Mouse (Mus musculus): ENCODE measurements around the gene Gm14399. TPM values are rescaled to one million over a fixed set of nuclear protein-coding genes. Genes with fewer than 3 reads are reported as not detected.
"Not testable (repeated sequence)": the region's sequence is repeated elsewhere in the genome, so short reads cannot be mapped to it uniquely, and the experiment has no call there.

Gm14399 gene
- total RNA-seq (2012; rRNA removed) (0.33 and 1.1 TPM in 2 replicates), polyA plus RNA-seq (2012; ENCODE audit: insufficient read depth in 1 of 2, insufficient read length in 2 of 2, low read depth in 1 of 2, low replicate concordance in 2 of 2, missing spikeins in 1 of 2) (1,000 to 10,000 TPM in 1 of 2 experiments, 1 to 10 TPM in 1; 1.1 to 2,404 TPM)

DNA sequence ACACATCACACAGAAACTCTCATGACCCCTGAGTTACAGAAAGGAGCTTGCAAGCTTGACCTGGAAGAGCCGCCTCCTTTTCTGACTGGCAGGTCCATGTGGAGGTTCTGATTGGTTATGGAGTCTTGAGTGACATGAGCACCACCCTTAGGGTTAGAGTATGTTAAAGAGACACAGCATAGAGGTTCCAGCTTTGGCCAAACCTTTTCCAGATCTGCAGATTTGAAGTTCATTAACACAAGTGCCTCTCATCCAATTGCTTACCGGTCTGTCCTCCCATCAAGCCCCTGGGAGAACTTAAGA is at the start of gene Gm14399:
TSS of gene Gm14399 (minus strand) at position 20 of the 303 bp plus-strand sequence.
- not testable (repeated sequence) for DNase-seq (ENCODE audit: low read depth, low spot score); H3K9ac ChIP-seq (ENCODE audit: control insufficient read depth, low read depth, low read length, poor library complexity, severe bottlenecking); H3K27me3 ChIP-seq (ENCODE audit: control insufficient read depth in 1 of 2, insufficient read depth in 2 of 2, low read length in 2 of 2)

DNA sequence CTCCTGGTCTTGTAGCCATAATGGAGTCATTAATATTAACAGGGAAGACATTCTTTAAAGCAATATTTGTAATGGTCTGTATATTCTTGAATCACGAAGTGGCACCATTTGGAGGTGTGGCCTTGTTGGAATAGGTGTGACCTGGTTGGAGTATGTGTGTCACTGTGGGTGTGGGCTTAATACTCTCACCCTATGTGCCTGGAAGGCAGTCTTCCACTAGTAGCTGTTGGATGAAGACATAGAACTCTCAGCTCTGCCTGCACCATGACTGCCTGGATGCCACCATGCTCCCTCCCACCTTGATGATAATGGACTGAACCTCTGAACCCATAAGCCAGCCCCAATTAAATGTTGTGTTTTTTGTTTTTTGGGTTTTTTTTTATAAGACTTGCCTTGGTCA is 37.2 kb upstream of the Gm14399 start:
- H3K27me3 ChIP-seq (ENCODE audit: control insufficient read depth in 1 of 2, insufficient read depth in 2 of 2, low read length in 2 of 2); H3K9me3 ChIP-seq (replicated peaks; ENCODE audit: insufficient read depth, low read length); H3K36me3 ChIP-seq (ENCODE audit: control insufficient read depth in 1 of 2, insufficient read depth in 2 of 2, low read length in 2 of 2); H3K4me1 ChIP-seq (ENCODE audit: control insufficient read depth in 1 of 2, insufficient read depth in 2 of 2, low read length in 2 of 2); H3K4me3 ChIP-seq (ENCODE audit: control insufficient read depth in 1 of 2, insufficient read depth in 1 of 2, low read depth in 2 of 2, low read length in 2 of 2); H3K27ac ChIP-seq (ENCODE audit: control insufficient read depth, low read depth, low read length); H3K79me2 ChIP-seq (ENCODE audit: control insufficient read depth, insufficient read depth, low read length, poor library complexity); DNase-seq (ENCODE audit: low read depth, low spot score); H3K9ac ChIP-seq (ENCODE audit: control insufficient read depth, low read depth, low read length, poor library complexity, severe bottlenecking): not testable (repeated sequence)

More for the DNA sequence above, at the start of gene Gm14399:
- not testable (repeated sequence) for H3K4me3 ChIP-seq (ENCODE audit: control insufficient read depth in 1 of 2, insufficient read depth in 1 of 2, low read depth in 2 of 2, low read length in 2 of 2); H3K27ac ChIP-seq (ENCODE audit: control insufficient read depth, low read depth, low read length); H3K4me1 ChIP-seq (ENCODE audit: control insufficient read depth in 1 of 2, insufficient read depth in 2 of 2, low read length in 2 of 2); H3K79me2 ChIP-seq (ENCODE audit: control insufficient read depth, insufficient read depth, low read length, poor library complexity); H3K9me3 ChIP-seq (replicated peaks; ENCODE audit: insufficient read depth, low read length); H3K36me3 ChIP-seq (ENCODE audit: control insufficient read depth in 1 of 2, insufficient read depth in 2 of 2, low read length in 2 of 2)

DNA sequence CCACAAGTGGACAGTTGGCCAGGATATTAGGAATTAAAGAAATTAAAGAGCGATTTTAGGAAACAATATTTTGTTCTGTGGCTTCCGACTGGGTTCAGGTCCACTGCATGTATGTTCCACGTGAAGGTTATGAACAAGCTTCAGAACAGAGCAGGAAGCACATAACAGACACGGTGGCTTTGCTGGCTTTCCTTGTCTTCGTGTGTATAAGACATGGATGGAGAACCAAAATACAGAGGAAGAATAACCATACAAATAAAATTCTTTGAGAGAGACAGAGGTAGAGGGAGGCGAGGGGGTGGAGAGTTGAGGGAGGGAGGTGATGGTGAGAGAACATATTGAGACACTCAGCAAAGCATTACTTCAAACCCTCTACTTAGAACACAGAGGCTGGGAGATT is 34.5 kb upstream of the Gm14399 start:
- Histone ChIP-seq H3K9me3 (replicated peaks; ENCODE audit: insufficient read depth, low read length) (no peaks in the 10 kb centered on the region), H3K36me3 (ENCODE audit: control insufficient read depth in 1 of 2, insufficient read depth in 2 of 2, low read length in 2 of 2) (no peaks in the 10 kb centered on the region), H3K4me1 (ENCODE audit: control insufficient read depth in 1 of 2, insufficient read depth in 2 of 2, low read length in 2 of 2) (no peaks in the 10 kb centered on the region), H3K27ac (ENCODE audit: control insufficient read depth, low read depth, low read length) (no peak overlapping the region), H3K9ac (ENCODE audit: control insufficient read depth, low read depth, low read length, poor library complexity, severe bottlenecking) (no peak overlapping the region), H3K27me3 (ENCODE audit: control insufficient read depth in 1 of 2, insufficient read depth in 2 of 2, low read length in 2 of 2) (no peaks in the 10 kb centered on the region), H3K4me3 (ENCODE audit: control insufficient read depth in 1 of 2, insufficient read depth in 1 of 2, low read depth in 2 of 2, low read length in 2 of 2) (no peak overlapping the region), H3K79me2 (ENCODE audit: control insufficient read depth, insufficient read depth, low read length, poor library complexity) (no peaks in the 10 kb centered on the region)
- DNase-seq (ENCODE audit: low read depth, low spot score) = no peak
- no peak for TF ChIP-seq E2F4 (IDR thresholded peaks at IDR 0.05; ENCODE audit: borderline replicate concordance, low read depth, low read length)
- no peak for TF ChIP-seq SIN3A (IDR thresholded peaks at IDR 0.05; ENCODE audit: low read length)
- TF ChIP-seq RCOR1 (IDR thresholded peaks at IDR 0.05; ENCODE audit: low read depth, low read length) = no peak
- TF ChIP-seq TAL1 (IDR thresholded peaks at IDR 0.05; ENCODE audit: low read length) = no peak
- no peak for TF ChIP-seq NRF1 (IDR thresholded peaks at IDR 0.05; ENCODE audit: insufficient read depth, low read depth, low read length, poor library complexity, severe bottlenecking)

DNA sequence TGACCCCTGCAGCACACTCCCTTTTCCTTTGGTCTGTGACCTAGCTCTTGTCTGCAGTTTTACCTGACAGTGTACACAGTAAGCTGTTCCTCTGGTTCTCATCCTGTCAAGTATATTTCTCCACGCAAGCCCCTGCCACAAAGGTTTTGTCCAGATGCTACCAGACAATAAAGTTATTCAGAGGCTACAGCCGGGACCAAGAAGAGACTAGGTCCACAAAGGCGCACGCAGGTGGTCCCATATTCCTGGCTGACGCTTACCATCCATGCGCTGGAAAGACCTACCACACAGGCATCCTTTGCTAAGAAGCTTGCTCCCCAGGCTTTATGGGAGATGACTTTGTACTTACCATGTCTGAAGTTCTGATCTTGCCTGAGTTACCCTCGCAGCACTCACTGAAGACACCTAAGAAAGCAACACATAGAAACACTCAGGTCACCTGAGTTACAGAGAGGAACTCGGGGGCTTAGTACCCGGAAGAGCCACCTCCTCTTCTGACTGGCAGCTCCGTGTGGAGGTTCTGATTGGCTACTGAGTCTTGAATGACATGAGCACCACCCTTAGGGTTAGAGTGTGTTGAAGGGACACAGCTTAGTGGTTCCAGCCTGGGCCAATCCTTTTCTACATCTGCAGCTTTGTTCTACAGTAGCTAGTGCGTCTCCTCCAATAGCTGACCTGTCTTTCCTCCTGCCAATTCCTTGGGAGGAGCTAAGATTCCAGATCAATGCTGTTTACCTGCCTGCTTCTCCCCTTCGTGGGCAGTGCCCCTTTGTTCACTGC is 33.8 kb upstream of the Gm14399 start, which contains the start of gene Gm14443:
TSS of gene Gm14443 (minus strand) at position 471 of the 780 bp plus-strand sequence.
- H3K9me3 ChIP-seq (replicated peaks; ENCODE audit: insufficient read depth, low read length); H3K36me3 ChIP-seq (ENCODE audit: control insufficient read depth in 1 of 2, insufficient read depth in 2 of 2, low read length in 2 of 2); H3K27me3 ChIP-seq (ENCODE audit: control insufficient read depth in 1 of 2, insufficient read depth in 2 of 2, low read length in 2 of 2); H3K4me1 ChIP-seq (ENCODE audit: control insufficient read depth in 1 of 2, insufficient read depth in 2 of 2, low read length in 2 of 2); H3K27ac ChIP-seq (ENCODE audit: control insufficient read depth, low read depth, low read length); H3K79me2 ChIP-seq (ENCODE audit: control insufficient read depth, insufficient read depth, low read length, poor library complexity); H3K9ac ChIP-seq (ENCODE audit: control insufficient read depth, low read depth, low read length, poor library complexity, severe bottlenecking): not testable (repeated sequence)
- DNase-seq (ENCODE audit: low read depth, low spot score) = peak; percentile 9
- H3K4me3 ChIP-seq (ENCODE audit: control insufficient read depth in 1 of 2, insufficient read depth in 1 of 2, low read depth in 2 of 2, low read length in 2 of 2) = peak within 1 kb of the TSS in 1 of 2 experiments; percentile 27; a peak in 2 of 4 replicates

DNA sequence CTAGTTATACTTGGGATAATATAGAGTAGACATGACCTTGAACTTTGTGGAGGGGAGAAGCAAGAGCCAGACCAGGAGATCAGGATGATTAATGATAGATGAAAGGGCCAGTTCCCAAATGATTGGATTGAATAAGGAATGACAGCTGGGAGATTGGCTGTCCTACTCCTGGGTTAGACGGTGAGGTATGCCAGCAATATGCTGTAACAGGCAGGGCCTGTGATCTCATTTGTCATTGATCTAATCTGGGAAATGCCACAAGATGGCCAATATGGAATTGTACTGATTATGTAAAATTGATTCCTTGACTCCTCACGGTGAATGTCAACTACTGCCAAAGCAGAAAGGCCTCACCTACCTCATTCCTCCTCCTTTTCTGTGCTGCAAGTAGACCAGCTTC is 32.2 kb upstream of the Gm14399 start:
- H3K9me3 ChIP-seq (replicated peaks; ENCODE audit: insufficient read depth, low read length); H3K27me3 ChIP-seq (ENCODE audit: control insufficient read depth in 1 of 2, insufficient read depth in 2 of 2, low read length in 2 of 2); DNase-seq (ENCODE audit: low read depth, low spot score); H3K79me2 ChIP-seq (ENCODE audit: control insufficient read depth, insufficient read depth, low read length, poor library complexity); H3K27ac ChIP-seq (ENCODE audit: control insufficient read depth, low read depth, low read length); H3K4me3 ChIP-seq (ENCODE audit: control insufficient read depth in 1 of 2, insufficient read depth in 1 of 2, low read depth in 2 of 2, low read length in 2 of 2); H3K9ac ChIP-seq (ENCODE audit: control insufficient read depth, low read depth, low read length, poor library complexity, severe bottlenecking); H3K4me1 ChIP-seq (ENCODE audit: control insufficient read depth in 1 of 2, insufficient read depth in 2 of 2, low read length in 2 of 2); H3K36me3 ChIP-seq (ENCODE audit: control insufficient read depth in 1 of 2, insufficient read depth in 2 of 2, low read length in 2 of 2): not testable (repeated sequence)

DNA sequence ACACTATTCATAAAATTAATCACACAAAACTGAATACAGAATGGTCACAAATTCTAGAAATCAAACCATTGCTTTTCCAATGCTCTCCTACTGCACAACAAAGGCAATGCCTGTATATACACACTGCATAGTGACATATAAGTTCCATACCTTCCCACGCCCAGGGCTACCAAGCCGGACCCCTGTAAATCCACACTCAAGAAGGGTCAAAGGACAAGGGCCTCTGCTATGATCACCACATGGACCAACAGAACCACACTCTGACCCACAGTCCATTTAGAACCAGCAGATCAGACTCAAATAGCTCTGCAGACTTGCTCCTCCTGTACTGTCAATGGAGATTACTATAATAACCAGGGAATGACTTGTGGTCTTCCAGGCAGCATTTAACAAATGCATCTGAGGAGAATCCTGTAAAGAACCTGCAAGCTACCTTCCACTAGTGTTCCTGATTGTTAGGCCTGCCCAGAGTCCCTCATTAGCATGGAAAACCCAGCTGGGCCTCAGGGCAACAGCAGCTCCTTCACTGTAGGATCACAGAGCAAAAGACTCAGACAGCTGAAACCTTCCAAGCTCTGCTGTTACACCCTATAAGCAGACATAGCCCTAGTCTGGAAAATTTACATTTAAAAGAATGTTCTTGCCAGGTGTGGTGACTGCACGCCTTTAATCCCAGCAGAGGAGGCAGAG is 31.2 kb upstream of the Gm14399 start:
- not testable (repeated sequence) for H3K9me3 ChIP-seq (replicated peaks; ENCODE audit: insufficient read depth, low read length); H3K27me3 ChIP-seq (ENCODE audit: control insufficient read depth in 1 of 2, insufficient read depth in 2 of 2, low read length in 2 of 2); H3K4me3 ChIP-seq (ENCODE audit: control insufficient read depth in 1 of 2, insufficient read depth in 1 of 2, low read depth in 2 of 2, low read length in 2 of 2); H3K4me1 ChIP-seq (ENCODE audit: control insufficient read depth in 1 of 2, insufficient read depth in 2 of 2, low read length in 2 of 2); DNase-seq (ENCODE audit: low read depth, low spot score); H3K36me3 ChIP-seq (ENCODE audit: control insufficient read depth in 1 of 2, insufficient read depth in 2 of 2, low read length in 2 of 2); H3K9ac ChIP-seq (ENCODE audit: control insufficient read depth, low read depth, low read length, poor library complexity, severe bottlenecking); H3K27ac ChIP-seq (ENCODE audit: control insufficient read depth, low read depth, low read length); H3K79me2 ChIP-seq (ENCODE audit: control insufficient read depth, insufficient read depth, low read length, poor library complexity)
